Mouse (Mus musculus) lung, adult 2 months (tissue): ENCODE data around the gene Gpam.

ENCODE experiments used
- CTCF ChIP-seq: fragments of 200-500 bp; IDR thresholded peaks from 2 replicates; pipeline ENCODE4 v1.5.1; 2011; ENCODE audit warnings: mild to moderate bottlenecking, low read length, control low read depth; ENCODE audit not compliant: insufficient read depth
- POLR2A ChIP-seq: fragments of 200-500 bp; IDR thresholded peaks from 2 replicates; pipeline ENCODE4 v1.6.1; 2011; ENCODE audit warnings: low read depth, mild to moderate bottlenecking, control low read depth, low read length, borderline replicate concordance; ENCODE audit errors: extremely low read depth

- TF ChIP-seq POLR2A (no peak), CTCF (no peak)
Measured at GRCm38 (mm10) chr19:55085857-55086185, 41.2 kb downstream of the Gpam start.
